Mouse (Mus musculus): Measurements from ENCODE around the gene Lat2. TPM values are rescaled to one million over a fixed set of nuclear protein-coding genes. Genes with fewer than 3 reads are reported as not detected.
A peak's percentile ranks its signal among the peaks of the same experiment; 100 is the strongest.
"Not testable (repeated sequence)": the region's sequence is repeated elsewhere in the genome, so short reads cannot be mapped to it uniquely, and the experiment has no call there.

Lat2 gene
- polyA plus RNA-seq (2012; rRNA removed), result 5.3 and 5.6 TPM in 2 replicates

DNA sequence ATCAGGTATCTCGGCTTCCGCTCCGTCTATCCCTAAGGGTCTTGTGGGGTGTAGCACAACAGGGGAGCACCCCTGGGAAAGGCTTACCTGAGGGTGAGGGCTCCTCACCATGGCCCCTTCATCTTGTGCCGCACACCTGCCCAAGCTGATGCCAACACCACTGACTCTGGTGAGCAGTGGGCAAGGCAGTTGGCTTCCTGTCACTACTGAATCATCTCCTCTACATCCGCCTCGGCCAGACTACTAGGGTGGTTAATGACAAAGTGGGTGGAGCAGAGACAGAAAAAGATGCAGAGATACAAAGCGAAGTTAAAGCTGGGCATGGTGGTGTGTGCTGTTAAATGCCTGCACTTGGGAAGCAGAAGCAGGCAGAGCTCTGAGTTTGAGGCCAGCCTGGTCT, at the start of gene Lat2:
Gene Lat2, minus strand, starts transcription at position 224 of the 400 bp plus-strand sequence.
- peak in 1 of 2 experiments; percentile 58 for DNase-seq (ENCODE audit: extremely low spot score in 1 of 2, low spot score in 1 of 2)

DNA sequence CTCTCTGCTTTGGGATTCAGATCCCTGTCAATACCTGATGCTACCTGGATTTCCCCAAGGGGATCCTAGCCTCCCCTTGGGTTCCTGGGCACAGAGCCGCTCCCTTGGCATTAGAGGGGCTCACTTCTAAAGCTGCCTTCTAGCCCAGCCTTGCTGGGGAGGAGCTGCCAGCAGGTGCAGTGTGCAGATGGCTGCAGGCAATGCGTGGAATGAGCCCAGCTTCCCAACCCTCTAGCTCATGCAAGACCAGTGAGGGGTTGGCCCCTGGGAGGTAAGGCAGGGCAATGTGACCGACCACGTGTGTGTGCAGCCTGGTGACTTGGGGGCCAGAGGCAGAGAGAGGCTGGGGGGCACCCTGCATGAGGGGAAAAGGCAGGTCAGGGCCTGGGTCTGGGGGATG, 41.9 kb upstream of the Lat2 start:
- no peak for DNase-seq (ENCODE audit: extremely low spot score in 1 of 2, low spot score in 1 of 2)

- DNase-seq (ENCODE audit: extremely low spot score in 1 of 2, low spot score in 1 of 2), result no peak
These were observed 37.2 kb upstream of the Lat2 start for GRCm38 (mm10) chr5:134652015-134652414.

DNA sequence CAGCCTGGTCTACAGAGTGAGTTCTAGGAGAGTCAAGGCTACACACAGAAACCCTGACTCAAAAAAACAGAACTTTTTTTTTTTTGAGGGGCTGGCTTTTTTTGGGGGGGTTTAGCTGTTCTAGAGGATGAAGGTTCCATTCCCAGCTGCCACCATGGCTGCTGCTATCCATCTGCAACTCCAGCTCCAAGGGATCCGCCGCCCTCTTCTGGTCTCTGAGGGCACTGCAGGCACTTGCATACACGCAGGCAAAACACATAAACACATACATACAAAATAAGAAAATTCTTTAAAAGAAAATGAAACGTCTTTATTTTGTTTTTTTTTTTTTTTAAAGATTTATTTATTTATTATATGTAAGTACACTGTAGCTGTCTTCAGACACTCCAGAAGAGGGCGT, 36.1 kb upstream of the Lat2 start:
- DNase-seq (ENCODE audit: extremely low spot score in 1 of 2, low spot score in 1 of 2), result peak in 1 of 2 experiments; percentile 49

DNA sequence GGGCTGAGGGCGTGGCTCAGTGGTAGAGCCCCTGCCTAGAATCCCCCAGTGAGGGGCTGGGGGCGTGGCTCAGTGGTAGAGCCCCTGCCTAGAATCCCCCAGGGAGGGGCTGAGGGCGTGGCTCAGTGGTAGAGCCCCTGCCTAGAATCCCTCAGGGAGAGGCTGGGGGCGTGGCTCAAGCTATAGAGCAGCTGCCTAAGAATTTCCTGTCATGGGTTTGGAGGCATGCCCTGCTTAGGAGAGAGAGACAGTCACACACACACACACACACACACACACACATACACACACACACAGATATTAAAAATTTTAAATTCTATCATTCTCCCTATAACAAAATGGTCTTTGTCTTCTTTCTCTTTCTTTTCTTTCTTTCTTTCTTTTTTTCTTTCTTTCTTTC, 34.2 kb upstream of the Lat2 start:
- DNase-seq (ENCODE audit: extremely low spot score in 1 of 2, low spot score in 1 of 2), result not testable (repeated sequence)

DNA sequence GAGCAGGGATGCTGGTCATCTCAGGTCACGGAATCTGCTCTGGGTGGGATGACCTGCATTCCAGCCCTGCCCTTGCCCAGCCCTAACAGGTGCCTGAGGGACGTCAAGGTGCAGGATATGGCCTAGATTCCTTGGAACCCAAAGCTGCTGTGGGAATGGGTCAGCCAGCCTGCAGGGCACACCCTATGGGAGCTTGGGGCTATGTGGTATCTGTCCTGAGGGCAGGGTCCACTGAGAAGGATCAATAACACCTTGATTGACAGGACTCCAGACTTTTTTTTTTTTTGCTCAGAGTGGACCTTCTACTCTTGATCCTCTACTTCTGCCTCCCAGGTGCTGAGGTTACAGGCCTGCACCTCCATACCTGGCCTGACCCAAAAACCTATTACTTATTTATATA, 32.6 kb upstream of the Lat2 start:
- DNase-seq (ENCODE audit: extremely low spot score in 1 of 2, low spot score in 1 of 2), result no peak

DNA sequence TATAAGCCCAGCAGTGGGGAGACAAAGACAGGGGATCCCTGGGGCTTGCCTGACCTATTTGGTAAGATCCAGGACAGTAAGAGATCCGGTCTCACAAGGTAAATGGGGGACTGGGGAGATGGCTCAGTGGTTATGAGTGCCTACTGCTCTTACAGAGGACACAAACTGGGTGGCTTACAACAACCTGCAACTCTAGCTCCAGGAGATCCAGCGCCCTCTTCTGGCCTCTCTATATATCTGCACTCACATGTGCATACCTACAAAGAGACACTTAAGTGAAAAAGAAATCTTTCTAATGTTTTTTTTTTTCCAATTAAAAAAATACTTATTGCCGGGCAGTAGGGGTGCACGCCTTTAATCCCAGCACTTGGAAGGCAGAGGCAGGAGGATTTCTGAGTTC, 31.6 kb upstream of the Lat2 start:
- no peak for DNase-seq (ENCODE audit: extremely low spot score in 1 of 2, low spot score in 1 of 2)

DNA sequence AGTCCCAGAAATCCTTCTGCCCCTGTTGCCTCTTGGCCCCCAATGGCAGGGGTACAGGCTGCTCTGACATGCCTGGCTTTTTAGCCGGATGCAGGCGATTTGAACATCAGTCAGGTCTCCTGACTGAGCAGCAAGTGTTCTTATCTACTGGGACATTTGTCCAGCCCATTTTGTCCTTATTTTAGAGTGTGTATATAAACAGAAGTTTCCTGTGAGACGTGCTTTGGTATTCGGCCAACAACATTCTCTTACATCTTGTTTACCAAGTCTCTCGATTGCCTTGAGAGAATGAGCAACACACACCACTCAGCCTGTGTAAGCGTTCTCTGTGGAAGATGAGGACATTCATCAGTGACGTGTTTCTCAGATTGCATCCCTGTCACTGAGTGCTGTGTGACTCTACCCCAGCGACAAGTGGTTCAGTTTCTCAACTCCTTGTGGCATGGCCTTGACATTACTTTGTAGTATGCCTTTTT, 29.9 kb upstream of the Lat2 start:
- DNase-seq (ENCODE audit: extremely low spot score in 1 of 2, low spot score in 1 of 2), result no peak

GRCm38 (mm10) chr5:134644121-134644520, 29.3 kb upstream of the Lat2 start:
- DNase-seq (ENCODE audit: extremely low spot score in 1 of 2, low spot score in 1 of 2), result no peak

DNA sequence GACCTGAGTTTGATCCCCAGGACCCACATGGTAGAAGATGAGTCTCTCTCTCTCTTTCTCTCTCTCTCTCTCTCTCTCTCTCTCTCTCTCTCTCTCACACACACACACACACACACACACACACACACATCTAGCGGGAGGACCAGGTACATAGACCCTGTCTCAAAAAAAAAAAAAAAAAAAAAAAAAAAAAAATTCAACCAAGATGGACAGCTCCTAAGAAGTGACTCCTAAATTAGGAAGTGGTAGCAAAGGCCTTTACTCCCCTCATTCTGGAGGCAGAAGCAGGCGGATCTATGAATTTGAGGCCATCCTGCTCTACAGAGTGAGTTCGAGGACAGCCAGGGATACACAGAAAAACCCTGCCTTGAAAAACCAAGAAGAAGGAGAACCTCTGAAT, 25.5 kb upstream of the Lat2 start:
- DNase-seq (ENCODE audit: extremely low spot score in 1 of 2, low spot score in 1 of 2), result no peak

DNA sequence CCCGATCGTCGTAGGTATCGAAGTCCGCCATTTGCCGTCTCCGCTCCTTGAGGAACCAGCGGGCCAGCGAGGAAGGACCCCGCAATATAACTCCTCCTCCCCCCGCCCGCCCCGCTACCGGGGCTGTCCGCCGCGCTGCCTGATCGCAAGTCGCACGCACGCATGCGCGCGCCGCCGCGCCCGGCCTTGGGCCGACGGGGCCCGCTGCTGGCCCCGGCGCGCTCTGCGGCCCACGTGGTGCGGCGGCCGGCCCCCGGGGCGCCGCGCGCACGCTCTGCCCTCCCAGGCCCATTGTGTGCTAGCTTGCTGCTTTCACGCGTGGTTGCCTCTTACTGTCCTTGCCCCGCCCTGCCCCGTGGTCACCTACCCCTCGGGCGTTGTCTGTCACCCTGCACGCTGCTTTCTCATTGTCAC, 24.5 kb upstream of the Lat2 start, which contains the start of gene Eif4h:
Gene Eif4h, minus strand, starts transcription at position 222 of the 414 bp plus-strand sequence.
- peak; percentile 88 to 98 for DNase-seq (ENCODE audit: extremely low spot score in 1 of 2, low spot score in 1 of 2)

DNA sequence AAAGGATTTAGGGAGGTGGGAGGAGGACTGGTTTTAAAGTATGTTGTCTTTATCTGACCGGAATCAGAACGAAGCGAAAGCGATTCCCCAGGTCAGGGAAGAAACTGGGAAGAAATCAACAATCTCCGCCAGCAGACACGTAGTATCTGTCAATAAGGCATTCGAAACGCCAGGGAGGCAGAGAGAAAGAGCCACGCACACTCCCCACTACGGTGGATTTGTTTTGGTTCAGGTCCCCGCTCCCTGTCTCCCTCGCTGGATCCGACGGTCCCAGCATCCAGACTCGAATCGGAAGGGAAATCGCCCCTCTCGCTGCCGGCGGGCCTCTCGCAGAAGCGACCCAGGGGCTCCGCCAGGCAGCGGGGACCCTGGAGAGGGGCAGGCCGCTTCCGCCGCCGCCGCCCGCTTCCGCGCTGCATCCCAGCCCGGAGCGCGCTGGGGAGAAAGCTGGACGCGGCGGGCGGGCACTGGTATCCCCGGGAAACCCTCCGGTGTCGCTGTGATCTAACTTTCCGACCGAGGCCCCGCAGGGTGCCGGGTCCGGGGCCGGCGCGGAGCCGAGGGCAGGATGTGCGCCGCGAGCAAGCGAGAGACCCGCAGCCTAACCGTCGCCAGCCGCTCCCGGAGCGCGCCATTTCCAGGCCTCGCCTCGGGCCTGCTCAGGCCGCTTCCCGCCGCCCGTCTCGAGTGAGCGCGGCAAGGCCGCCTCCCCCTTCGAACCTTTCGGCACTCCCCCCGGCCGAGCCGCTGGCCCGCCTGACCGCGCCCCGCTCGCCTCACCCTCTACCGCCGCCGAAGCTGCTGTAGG, 23.8 kb upstream of the Lat2 start:
- DNase-seq (ENCODE audit: extremely low spot score in 1 of 2, low spot score in 1 of 2), result no peak

DNA sequence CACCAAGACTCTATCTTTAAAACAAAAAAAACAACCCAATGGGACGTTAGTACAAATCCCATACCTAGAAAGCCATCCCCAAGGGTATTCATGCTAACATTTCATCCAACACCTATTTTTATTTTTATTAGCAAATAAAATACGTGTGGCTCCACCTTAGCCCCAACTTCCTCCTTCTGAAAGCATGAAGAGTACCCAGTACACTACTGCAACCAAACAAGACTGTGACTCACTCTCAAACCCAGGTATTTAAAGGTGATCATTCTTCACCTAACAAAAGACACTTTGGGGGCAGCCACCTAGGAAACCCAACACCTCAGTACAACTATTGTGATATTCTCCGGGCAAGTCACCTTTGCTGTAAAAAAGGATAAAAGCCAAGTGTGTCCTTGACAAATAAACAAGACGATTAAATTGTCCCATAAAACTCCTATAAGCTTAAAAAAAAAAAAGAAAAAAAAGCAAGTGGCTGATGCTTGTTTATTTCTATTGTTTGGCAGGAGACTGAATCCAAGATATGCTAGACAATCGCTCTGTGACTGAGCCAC, 23.1 kb upstream of the Lat2 start:
- DNase-seq (ENCODE audit: extremely low spot score in 1 of 2, low spot score in 1 of 2), result no peak

- DNase-seq (ENCODE audit: extremely low spot score in 1 of 2, low spot score in 1 of 2), result no peak
These were observed 18.0 kb upstream of the Lat2 start for GRCm38 (mm10) chr5:134632841-134633240.

DNA sequence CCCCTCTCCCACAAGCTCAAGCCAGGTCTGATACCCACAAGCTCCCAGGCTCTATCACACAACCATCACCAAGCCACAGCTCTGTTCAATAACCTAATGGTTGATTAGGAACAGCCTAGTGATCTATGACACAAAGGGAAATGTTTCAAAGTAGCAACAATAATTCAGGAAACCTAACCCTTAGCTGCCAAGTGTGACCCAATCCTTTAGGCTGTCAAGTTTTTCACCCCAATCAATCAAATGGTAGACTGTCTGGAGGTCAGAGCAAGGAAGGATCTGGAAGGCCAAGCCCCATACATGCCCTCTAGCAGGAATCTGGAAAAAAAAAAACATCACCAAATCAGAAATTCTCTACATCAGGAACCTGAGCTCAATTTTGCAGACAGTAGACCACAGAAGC, 16.0 kb upstream of the Lat2 start:
- DNase-seq (ENCODE audit: extremely low spot score in 1 of 2, low spot score in 1 of 2), result no peak

DNA sequence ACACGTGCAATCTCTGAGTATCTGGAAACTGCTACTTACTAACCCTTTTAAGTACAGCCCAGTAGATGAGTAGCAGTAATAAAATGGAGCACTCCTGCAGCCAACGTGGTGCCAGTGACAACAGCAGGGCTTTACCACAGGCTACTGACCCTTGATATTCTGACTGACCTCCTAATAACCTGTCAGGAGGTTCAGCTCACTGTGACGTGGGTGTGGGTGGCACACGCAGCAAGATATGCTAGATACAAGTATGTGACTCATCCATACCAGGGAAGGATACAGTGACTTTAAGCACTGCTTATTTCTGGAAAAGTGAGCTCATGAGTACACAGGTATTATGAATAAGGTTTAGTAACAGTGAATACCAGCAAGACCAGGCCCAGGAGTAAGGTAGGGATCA, 14.7 kb upstream of the Lat2 start:
- peak in 1 of 2 experiments; percentile 23 for DNase-seq (ENCODE audit: extremely low spot score in 1 of 2, low spot score in 1 of 2)

- DNase-seq (ENCODE audit: extremely low spot score in 1 of 2, low spot score in 1 of 2), result peak in 1 of 2 experiments; percentile 58
These were observed 7.2 kb upstream of the Lat2 start for GRCm38 (mm10) chr5:134622069-134622468.

DNA sequence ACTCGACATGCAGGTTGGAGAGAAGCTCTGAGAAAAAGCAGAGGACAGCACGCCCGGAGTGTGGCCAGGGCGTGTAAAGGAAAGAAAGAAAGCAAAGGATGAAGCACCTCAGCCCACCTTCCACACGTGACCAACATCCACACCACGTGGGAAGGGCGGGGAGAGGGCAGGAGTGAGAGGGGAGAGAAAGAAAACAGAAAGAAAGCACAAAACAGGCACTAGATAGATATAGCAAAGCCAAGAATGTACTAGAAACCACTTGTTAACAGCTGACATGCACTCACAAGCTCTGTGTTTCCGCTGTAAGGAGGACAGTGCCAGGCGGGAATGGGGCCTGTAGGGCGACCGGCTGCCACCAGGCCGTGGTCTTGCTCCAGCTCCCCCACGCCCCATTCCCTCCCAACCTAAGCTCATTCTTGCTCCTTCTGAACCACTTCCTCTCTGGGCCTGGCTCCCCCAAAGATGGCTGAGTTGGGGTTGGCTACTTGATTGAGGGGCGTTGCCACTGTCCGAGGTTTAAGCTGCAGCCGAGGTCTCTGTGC, 6.3 kb upstream of the Lat2 start:
- no peak for DNase-seq (ENCODE audit: extremely low spot score in 1 of 2, low spot score in 1 of 2)

DNA sequence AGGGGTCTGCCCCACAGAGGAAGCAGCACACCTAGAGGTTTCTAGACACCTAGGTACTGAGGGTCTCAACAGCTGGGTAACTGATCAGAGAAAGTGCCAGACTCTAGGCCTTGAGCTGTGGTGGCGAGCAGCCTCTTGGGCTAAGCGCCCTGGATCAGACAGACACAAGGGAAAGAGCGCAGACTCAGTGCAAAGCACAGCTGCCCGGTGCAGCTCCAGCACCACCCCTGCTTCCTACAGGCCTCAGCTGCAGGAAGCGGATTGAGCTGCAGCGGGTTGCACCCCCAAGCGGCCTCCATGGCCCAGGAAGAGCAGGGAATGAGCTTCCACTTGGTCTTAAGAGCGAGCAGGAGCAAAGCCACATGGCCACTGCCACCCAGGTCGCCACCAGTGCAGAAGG, 5.6 kb upstream of the Lat2 start:
- no peak for DNase-seq (ENCODE audit: extremely low spot score in 1 of 2, low spot score in 1 of 2)

GRCm38 (mm10) chr5:134617071-134617470, 2.2 kb upstream of the Lat2 start:
- DNase-seq (ENCODE audit: extremely low spot score in 1 of 2, low spot score in 1 of 2), result peak in 1 of 2 experiments; percentile 78

DNA sequence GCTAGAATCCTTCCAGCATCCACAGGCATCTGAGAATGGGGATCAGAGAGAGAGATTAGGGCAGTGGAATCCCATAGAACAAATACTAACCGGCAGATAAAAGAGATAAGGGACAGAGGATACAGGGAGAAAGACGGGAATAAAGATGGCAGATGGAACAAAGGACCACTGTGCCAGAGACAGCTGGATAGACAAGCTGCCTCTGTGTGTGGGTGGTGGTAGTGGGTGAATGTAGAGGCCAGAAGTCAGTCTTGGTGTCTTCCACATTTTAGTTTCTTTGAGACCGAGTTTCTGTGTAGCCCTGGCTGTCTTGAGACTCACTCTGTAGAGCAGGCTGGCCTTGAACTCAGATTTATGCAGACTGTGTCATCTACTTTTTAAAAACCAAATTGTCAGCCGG, 955 bp upstream of the Lat2 start:
- DNase-seq (ENCODE audit: extremely low spot score in 1 of 2, low spot score in 1 of 2), result no peak

- DNase-seq (ENCODE audit: extremely low spot score in 1 of 2, low spot score in 1 of 2), result no peak
These were observed 555 bp upstream of the Lat2 start for GRCm38 (mm10) chr5:134615380-134615779.

Measured in frontal cortex, adult 2 months (tissue).